Mouse (Mus musculus) thymus, postnatal 25 days (tissue): ENCODE results near the gene Basp1.

ENCODE experiments used
- DNase-seq: peaks from one replicate; pipeline ENCODE4 v3.0.0; 2022

The Basp1 gene

GRCm38 (mm10) chr15:25414747-25415119 lies 1.2 kb upstream of the Basp1 start:
- DNase-seq, result peak; percentile 88

GRCm38 (mm10) chr15:25414011-25414746 lies 615 bp upstream of the Basp1 start:
- peak; percentile 60 for DNase-seq

- DNase-seq, result peak; percentile 24
Measured at GRCm38 (mm10) chr15:25412761-25413261, 753 bp downstream of the Basp1 start.

- peak; percentile 50 for DNase-seq
Measured at GRCm38 (mm10) chr15:25412171-25412641, 1.4 kb downstream of the Basp1 start.

- DNase-seq, result no peak
Measured at GRCm38 (mm10) chr15:25411461-25411860, 2.1 kb downstream of the Basp1 start.

GRCm38 (mm10) chr15:25405926-25406325 lies 7.6 kb downstream of the Basp1 start:
- DNase-seq, result peak; percentile 14

- DNase-seq, result no peak
Measured at GRCm38 (mm10) chr15:25403879-25404278, 9.7 kb downstream of the Basp1 start.

GRCm38 (mm10) chr15:25402001-25402400 lies 11.6 kb downstream of the Basp1 start:
- DNase-seq, result no peak

- no peak for DNase-seq
Measured at GRCm38 (mm10) chr15:25400276-25400675, 13.3 kb downstream of the Basp1 start.

GRCm38 (mm10) chr15:25395912-25396590 lies 17.5 kb downstream of the Basp1 start:
- DNase-seq, result no peak

GRCm38 (mm10) chr15:25392525-25393099 lies 21.0 kb downstream of the Basp1 start:
- DNase-seq, result no peak

- DNase-seq, result no peak
Measured at GRCm38 (mm10) chr15:25391210-25391609, 22.4 kb downstream of the Basp1 start.

GRCm38 (mm10) chr15:25387572-25387971 lies 26.0 kb downstream of the Basp1 start:
- DNase-seq, result no peak

- DNase-seq, result no peak
Measured at GRCm38 (mm10) chr15:25380051-25380450, 33.5 kb downstream of the Basp1 start.

- no peak for DNase-seq
Measured at GRCm38 (mm10) chr15:25378707-25379106, 34.9 kb downstream of the Basp1 start.

- DNase-seq, result no peak
Measured at GRCm38 (mm10) chr15:25376914-25377313, 36.6 kb downstream of the Basp1 start.

GRCm38 (mm10) chr15:25373486-25373885 lies 40.1 kb downstream of the Basp1 start:
- no peak for DNase-seq

- DNase-seq, result no peak
Measured at GRCm38 (mm10) chr15:25369522-25369921, 44.0 kb downstream of the Basp1 start.

- DNase-seq, result no peak
Measured at GRCm38 (mm10) chr15:25365503-25365902, 48.1 kb downstream of the Basp1 start.

GRCm38 (mm10) chr15:25364819-25365463 lies 48.6 kb downstream of the Basp1 start:
- no peak for DNase-seq

- DNase-seq, result peak; percentile 5
Measured at GRCm38 (mm10) chr15:25364160-25364818, 49.3 kb downstream of the Basp1 start.

- DNase-seq, result no peak
Measured at GRCm38 (mm10) chr15:25363636-25364035, 49.9 kb downstream of the Basp1 start.

- no peak for DNase-seq
Measured at GRCm38 (mm10) chr15:25360825-25361224, 52.7 kb downstream of the Basp1 start.
